Mouse (Mus musculus) kidney, postnatal 0 days (tissue): ENCODE results near the gene Dlg4. TPM values are rescaled to one million over a fixed set of nuclear protein-coding genes. Genes with fewer than 3 reads are reported as not detected.

Experiments used
- ATAC-seq: fragments of 200-750 bp; cut with Nextera tagmentation; replicated peaks from 2 replicates; pipeline ENCODE4 v1.8.0; 2017; ENCODE audit warnings: low read depth, moderate number of reproducible peaks, moderate TSS enrichment, moderate library complexity; ENCODE audit not compliant: low FRiP score
- DNase-seq: peaks from one replicate; pipeline ENCODE4 v3.0.0-alpha.2; 2016; ENCODE audit warnings: low spot score
- H3K27ac ChIP-seq: fragments of 300-500 bp; sonication (generic); 2 replicates; pipeline ENCODE4 v1.5.1; 2014; ENCODE audit warnings: mild to moderate bottlenecking
- H3K27me3 ChIP-seq: fragments of 300-500 bp; sonication (generic); 2 replicates; pipeline ENCODE4 v1.6.1; 2014; ENCODE audit warnings: low read length, mixed read lengths; ENCODE audit not compliant: insufficient read depth
- H3K36me3 ChIP-seq: fragments of 300-500 bp; sonication (generic); 2 replicates; pipeline ENCODE4 v1.6.1; 2014; ENCODE audit warnings: low read length, mixed read lengths; ENCODE audit not compliant: insufficient read depth
- H3K4me1 ChIP-seq: fragments of 300-500 bp; sonication (generic); replicated peaks from 2 replicates; pipeline ENCODE4 v1.6.1; 2014; ENCODE audit warnings: antibody characterized with exemption, low read length, mixed read lengths; ENCODE audit not compliant: insufficient read depth
- H3K4me2 ChIP-seq: fragments of 300-500 bp; sonication (generic); 2 replicates; pipeline ENCODE4 v1.6.1; 2014; ENCODE audit warnings: mild to moderate bottlenecking, low read length, moderate library complexity, mixed read lengths
- H3K4me3 ChIP-seq: fragments of 300-500 bp; sonication (generic); replicated peaks from 2 replicates; pipeline ENCODE4 v1.5.1; 2014; ENCODE audit warnings: low read depth, low read length
- H3K9ac ChIP-seq: fragments of 300-500 bp; sonication (generic); 2 replicates; pipeline ENCODE4 v1.6.1; 2014; ENCODE audit warnings: low read depth, low read length
- H3K9me3 ChIP-seq: fragments of 300-500 bp; sonication (generic); replicated peaks from 2 replicates; pipeline ENCODE4 v1.6.1; 2016; ENCODE audit warnings: low read length, inconsistent platforms, mixed read lengths
- CTCF ChIP-seq: IDR thresholded peaks from 2 replicates; pipeline ENCODE4 v1.5.1; 2016; ENCODE audit warnings: antibody characterized with exemption, low read depth, mild to moderate bottlenecking, moderate library complexity
- WGBS: fragments of 180-500 bp; shearing (Covaris S2); extraction: QIAGEN DNeasy Blood & Tissue Kit; methylation state at CpG from one replicate; pipeline ENCODE4 v1.1.7; 2014; 5-methylcytosine and 5-hydroxymethylcytosine counted together
- polyA plus RNA-seq: library from polyadenylated mRNA; unstranded; fragments of >200 nt; fragmentation: Nextera tagmentation; extraction: Ambion mirVana; gene quantifications from 2 replicates; pipeline ENCODE4 v1.2.1, GENCODE M21; 2015

The Dlg4 gene
- polyA plus RNA-seq, result 4.3 and 6.5 TPM in 2 replicates

DNA sequence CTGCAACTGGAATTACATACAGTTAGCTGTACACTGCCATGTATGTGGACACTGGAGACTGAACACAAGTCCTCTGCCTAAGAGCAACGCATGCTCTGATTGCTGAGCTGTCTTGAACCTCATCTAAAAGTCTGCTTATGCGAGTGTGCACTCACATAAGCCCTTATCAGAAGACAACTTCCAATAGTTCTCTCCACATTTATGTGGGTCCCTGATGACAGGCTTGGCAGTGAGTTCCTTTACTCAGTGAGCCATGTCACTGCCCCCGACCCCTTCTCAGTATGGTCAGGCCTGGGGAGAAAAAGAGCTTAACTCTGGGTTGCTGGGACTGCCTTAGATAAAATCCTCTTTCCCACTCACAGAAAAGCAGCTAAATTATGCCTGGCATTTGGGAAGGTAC lies at the start of gene Dlg4:
Gene Dlg4, plus strand, starts transcription at position 274 of the 400 bp plus-strand sequence.
- 69% methylated on average over 3 of the region's 3 CpGs for WGBS

DNA sequence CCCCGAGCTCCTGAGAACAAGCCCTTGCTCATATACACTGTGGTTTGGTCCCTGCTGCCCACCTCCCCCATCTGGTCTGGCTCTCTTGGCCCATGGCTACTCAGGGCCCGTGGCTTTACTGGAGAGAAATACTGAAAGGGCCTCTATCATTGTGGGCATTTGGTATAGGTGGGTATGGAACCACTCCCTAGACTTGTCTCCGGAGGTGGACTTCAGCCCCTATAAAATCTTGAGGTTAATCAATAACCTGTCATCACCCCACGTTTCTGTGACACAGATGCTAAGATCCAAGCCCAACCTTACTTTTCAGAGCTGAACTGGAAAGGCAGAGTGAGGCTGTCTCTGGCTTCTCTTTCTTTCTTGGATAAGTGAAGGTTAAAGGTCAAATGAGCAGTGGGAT lies 47.9 kb upstream of the Dlg4 start:
- ATAC-seq, result 0 out of 2 replicates have a peak, but pooled peaks have one; percentile 14
- TF ChIP-seq CTCF, result no peak
- DNase-seq, result no peak
- WGBS, result 74% methylated on average over 4 of the region's 4 CpGs
- H3K4me1 ChIP-seq, result no peaks in the 10 kb centered on the region
- H3K27me3 ChIP-seq, result peaks cover 12% of the 10 kb centered on the region
- H3K27ac ChIP-seq, result no peak overlapping the region
- peaks cover 8% of the 10 kb centered on the region for H3K36me3 ChIP-seq
- H3K9ac ChIP-seq, result no peak overlapping the region
- H3K4me2 ChIP-seq, result no peak overlapping the region
- no peak overlapping the region for H3K4me3 ChIP-seq
- no peaks in the 10 kb centered on the region for H3K9me3 ChIP-seq

More for the DNA sequence above, at the start of gene Dlg4:
- Histone ChIP-seq H3K9ac (peak within 1 kb of the TSS; percentile 80), H3K4me3 (no peak within 1 kb of the TSS), H3K9me3 (no peaks in the 10 kb centered on the region), H3K27ac (0 out of 2 replicates have a peak within 1 kb of the TSS, but pooled peaks have one; percentile 6), H3K27me3 (no peaks in the 10 kb centered on the region), H3K36me3 (peaks cover 14% of the 10 kb centered on the region), H3K4me1 (peaks cover 25% of the 10 kb centered on the region), H3K4me2 (peak within 1 kb of the TSS; percentile 92)
- DNase-seq, result no peak
- TF ChIP-seq CTCF, result no peak
- ATAC-seq, result no peak

DNA sequence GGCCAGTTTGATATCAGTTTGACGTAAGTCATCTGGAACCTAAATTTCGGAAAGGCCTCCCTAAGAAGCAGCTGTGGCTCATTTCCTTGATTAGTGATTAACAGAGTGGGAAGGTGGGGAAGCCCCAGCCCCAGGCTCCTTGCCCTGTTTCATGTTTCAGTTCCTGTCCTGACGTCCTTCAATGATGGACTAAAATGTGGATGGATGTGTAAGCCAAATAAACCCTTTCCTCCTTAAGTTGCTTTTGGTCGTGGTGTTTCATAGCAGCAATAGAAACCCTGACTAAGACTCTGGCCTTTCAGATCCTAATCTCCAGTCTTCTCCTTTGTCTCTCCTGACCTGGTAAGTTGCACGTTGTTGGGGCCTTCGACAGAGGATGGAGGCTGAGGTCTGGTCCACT lies 46.5 kb upstream of the Dlg4 start:
- 54% methylated on average over 6 of the region's 6 CpGs for WGBS
- Histone ChIP-seq H3K4me1 (no peaks in the 10 kb centered on the region), H3K27ac (no peak overlapping the region), H3K4me3 (no peak overlapping the region), H3K27me3 (peaks cover 7% of the 10 kb centered on the region), H3K36me3 (peaks cover 19% of the 10 kb centered on the region), H3K4me2 (no peak overlapping the region), H3K9ac (no peak overlapping the region), H3K9me3 (no peaks in the 10 kb centered on the region)
- TF ChIP-seq CTCF, result no peak
- no peak for DNase-seq
- ATAC-seq, result no peak

DNA sequence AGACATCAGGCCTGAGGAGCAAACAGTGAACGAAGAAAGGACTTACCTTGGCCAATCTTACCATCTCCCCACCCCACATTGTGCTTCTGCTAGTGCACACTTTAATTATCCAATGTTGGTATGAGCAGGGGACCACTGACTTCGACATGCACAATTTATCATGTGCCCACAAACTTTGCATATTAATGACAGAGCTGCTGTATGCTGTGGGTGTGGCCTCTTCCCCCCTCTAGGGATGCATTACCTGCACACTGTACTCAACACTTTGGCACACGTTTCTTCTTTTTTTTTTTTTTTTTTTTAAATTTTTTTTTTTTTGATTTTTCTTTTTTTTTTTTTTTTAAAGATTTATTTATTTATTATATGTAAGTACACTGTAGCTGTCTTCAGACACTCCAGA lies 46.0 kb upstream of the Dlg4 start:
- WGBS, result 62% methylated on average over 3 of the region's 3 CpGs
- DNase-seq (no peak), ATAC-seq (no peak)
- H3K4me3 ChIP-seq, result no peak overlapping the region
- H3K4me2 ChIP-seq, result no peak overlapping the region
- H3K4me1 ChIP-seq, result no peaks in the 10 kb centered on the region
- H3K36me3 ChIP-seq, result peaks cover 20% of the 10 kb centered on the region
- H3K27ac ChIP-seq, result no peak overlapping the region
- no peak for TF ChIP-seq CTCF
- H3K9ac ChIP-seq, result no peak overlapping the region
- H3K27me3 ChIP-seq, result peaks cover 5% of the 10 kb centered on the region; the same call in 1 of the 2 replicates
- H3K9me3 ChIP-seq, result no peaks in the 10 kb centered on the region

DNA sequence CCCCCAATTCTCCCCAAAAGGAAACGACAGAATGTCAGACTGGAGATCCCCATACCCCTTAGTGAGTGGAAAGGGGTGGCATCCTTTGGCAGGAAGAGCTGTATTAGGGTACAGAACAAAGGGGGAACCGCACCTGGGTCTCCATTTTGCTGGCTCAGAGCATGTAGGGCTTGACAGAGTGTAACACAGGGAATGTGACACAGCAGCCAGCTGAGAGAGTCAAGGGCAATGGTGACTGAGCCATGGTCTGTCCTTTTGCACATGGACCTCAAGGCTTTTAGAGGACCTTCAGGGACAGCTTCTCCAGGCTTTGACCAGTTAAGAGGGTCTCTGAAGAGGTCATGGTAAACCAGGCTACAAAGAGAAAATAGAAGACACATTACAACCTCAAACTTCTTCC lies 41.8 kb upstream of the Dlg4 start:
- Histone ChIP-seq H3K27me3 (no peaks in the 10 kb centered on the region), H3K4me3 (no peak overlapping the region), H3K9me3 (no peaks in the 10 kb centered on the region), H3K36me3 (peaks cover 28% of the 10 kb centered on the region), H3K9ac (no peak overlapping the region), H3K27ac (no peak overlapping the region), H3K4me1 (0 out of 2 replicates have a peak, but pooled peaks cover 5% of the 10 kb centered on the region), H3K4me2 (no peak overlapping the region)
- no peak for TF ChIP-seq CTCF
- DNase-seq (no peak), ATAC-seq (no peak)
- 94% methylated on average over 2 of the region's 2 CpGs for whole genome bisulfite sequencing

DNA sequence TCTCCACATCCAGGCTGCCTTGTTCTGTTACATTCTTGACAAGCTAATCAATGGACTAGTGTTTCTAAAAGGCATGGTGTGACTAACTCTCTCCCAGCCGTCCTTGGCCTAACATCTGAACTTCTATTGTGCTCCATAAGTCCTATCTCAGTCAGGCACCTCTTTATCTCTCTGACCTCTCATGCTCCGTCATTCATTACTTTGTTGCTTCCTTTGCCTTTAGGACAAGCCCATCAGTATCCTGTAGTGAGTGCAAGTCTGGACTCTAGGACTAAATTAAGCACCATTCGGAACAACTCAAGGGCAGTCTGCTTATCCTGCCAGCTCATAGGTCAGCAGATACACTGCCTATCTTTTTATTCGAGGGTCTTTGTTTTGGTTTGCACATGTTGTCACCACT lies 40.5 kb upstream of the Dlg4 start:
- Histone ChIP-seq H3K4me1 (0 out of 2 replicates have a peak, but pooled peaks cover 5% of the 10 kb centered on the region), H3K4me3 (no peak overlapping the region), H3K4me2 (no peak overlapping the region), H3K9ac (no peak overlapping the region), H3K36me3 (peaks cover 28% of the 10 kb centered on the region), H3K9me3 (no peaks in the 10 kb centered on the region), H3K27me3 (no peaks in the 10 kb centered on the region), H3K27ac (no peak overlapping the region)
- DNase-seq (no peak), ATAC-seq (no peak)
- 96% methylated on average over 4 of the region's 4 CpGs for WGBS
- no peak for TF ChIP-seq CTCF

DNA sequence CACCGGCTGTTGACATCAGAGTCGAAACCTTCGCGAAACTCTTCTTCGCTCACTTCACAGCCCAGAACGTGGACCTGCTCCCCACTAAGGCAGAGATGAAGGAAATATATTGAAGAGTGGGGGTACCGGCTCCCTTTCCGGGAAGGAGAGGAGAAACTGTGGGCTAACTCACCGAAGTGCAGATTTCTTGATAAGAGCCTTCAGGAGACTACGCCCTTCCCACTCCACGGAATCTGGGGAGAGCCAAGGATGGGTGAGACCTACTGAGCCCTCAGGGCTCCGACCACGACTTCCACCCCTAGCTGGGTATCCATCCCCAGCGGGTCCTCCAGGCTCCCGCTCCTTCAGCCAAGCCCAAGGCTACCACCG lies 36.9 kb upstream of the Dlg4 start:
- ATAC-seq (no peak), DNase-seq (no peak)
- no peak for TF ChIP-seq CTCF
- 2% methylated on average over 16 of the region's 16 CpGs for WGBS
- Histone ChIP-seq H3K9ac (peak overlapping the region; percentile 97), H3K27me3 (no peaks in the 10 kb centered on the region), H3K27ac (peak overlapping the region; percentile 99), H3K4me2 (peak overlapping the region; percentile 92), H3K4me3 (peak overlapping the region; percentile 99), H3K36me3 (peaks cover 18% of the 10 kb centered on the region), H3K4me1 (peaks cover 23% of the 10 kb centered on the region; the same call in 1 of the 2 replicates), H3K9me3 (no peaks in the 10 kb centered on the region)
